Mouse (Mus musculus) left cerebral cortex, adult 2 months (tissue): Measurements from ENCODE around the gene Dthd1. TPM values are rescaled to one million over a fixed set of nuclear protein-coding genes. Genes with fewer than 3 reads are reported as not detected.

Experiments used
- DNase-seq, 2 experiments: peaks; one replicate each; pipeline ENCODE4 v3.0.0; 2021 to 2022; ENCODE audit warnings: low spot score in 2 of 2, mixed read lengths in 1 of 2; ENCODE audit errors: extremely low spot score in 1 of 2
- H3K27ac ChIP-seq: fragments of 200-600 bp; 2 replicates; pipeline ENCODE4 v1.8.1; 2022
- H3K4me3 ChIP-seq: fragments of 200-600 bp; 2 replicates; pipeline ENCODE4 v1.8.1; 2022
- CTCF ChIP-seq: fragments of 200-600 bp; IDR thresholded peaks from 2 replicates; pipeline ENCODE4 v1.8.1; 2022; ENCODE audit warnings: antibody characterized with exemption, mild to moderate bottlenecking, moderate library complexity
- intact Hi-C: fragments of 180-260 bp; cut with DNase I; formaldehyde crosslinking; loops from one replicate; pipeline ENCODE4 v1.15.1; 2025
- total RNA-seq, 2 experiments: library from RNA; stranded (reverse); gene quantifications; 2 replicates each; pipeline ENCODE4 v1.2.3; 2021

Gene Dthd1
- total RNA-seq, 2 experiments from 2014 or later: not detected

DNA sequence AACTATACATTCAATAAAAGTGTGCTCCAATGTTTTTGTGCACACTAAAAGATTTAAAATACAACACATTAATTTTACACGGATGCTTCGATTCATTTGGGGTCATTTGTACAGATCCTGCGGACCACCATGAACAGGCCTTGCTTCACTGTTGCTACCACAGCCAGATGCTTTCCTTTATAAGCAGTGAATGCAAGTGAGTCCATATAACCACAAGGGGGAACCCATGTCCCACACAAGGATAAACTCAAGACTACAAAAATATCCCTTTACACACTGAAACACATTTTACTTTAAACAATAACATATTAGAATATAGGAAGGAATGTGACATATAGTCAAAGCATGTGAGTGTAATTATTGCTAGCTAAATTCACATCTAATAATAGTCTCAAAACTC lies 81.7 kb downstream of the Dthd1 start:
- TF ChIP-seq CTCF: peak; percentile 84
- intact Hi-C loops: loop anchor here (2.0 to 10.0 kb wide), 2 partner anchors 991 to 1199 kb away; partner anchors contain the start of gene Pgm2
- peak in 1 of 2 experiments; percentile 36 for DNase-seq
- no peak overlapping the region for H3K27ac ChIP-seq
- no peak overlapping the region for H3K4me3 ChIP-seq

DNA sequence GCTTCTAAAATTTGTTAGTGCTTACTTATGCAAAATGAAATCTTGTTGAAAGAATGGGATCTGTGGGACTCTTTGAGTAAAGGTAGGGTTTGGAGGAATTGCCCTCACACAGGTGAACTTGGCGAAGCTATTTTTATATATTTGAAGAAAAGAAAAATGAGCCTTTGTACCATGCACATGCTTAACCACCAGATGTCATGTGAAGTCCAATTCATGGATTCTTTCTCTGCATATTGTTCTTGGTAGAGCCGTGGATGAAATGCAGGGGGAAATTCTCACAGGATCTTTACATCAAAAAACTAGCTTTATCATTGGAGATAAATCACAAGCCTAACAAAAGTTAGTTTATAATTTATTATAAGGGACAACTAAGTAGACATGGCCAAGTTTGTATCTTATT lies 93.3 kb downstream of the Dthd1 start:
- TF ChIP-seq CTCF: peak; percentile 59
- intact Hi-C loops: loop anchor here (5.0 kb wide), 1 partner anchor 740 kb away; the partner anchor contains the start of gene Nwd2

DNA sequence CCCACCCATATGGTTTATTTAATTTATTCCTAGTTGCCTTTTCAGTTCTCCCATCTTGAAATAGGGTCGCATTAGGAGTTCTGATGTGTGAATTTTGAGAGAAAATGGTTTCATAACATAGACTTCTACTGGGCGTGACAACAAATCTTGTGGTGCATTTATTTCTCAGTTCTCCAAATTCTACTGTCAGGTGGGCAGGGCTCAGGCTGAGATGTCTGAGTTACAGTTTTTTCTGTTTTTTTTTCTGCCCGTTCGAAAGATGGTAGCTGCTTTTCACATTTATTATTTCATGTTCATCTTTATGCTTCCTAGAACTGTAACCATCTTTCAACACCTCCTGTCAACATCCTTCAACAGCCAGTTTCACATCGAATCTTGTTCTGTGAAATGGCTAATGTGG lies 95.5 kb downstream of the Dthd1 start:
- no peak for DNase-seq
- TF ChIP-seq CTCF: no peak
- intact Hi-C loops: loop anchor here (5.0 kb wide), 1 partner anchor 738 kb away; the partner anchor contains the start of gene Nwd2

More for the DNA sequence above, 93.3 kb downstream of the Dthd1 start:
- no peak overlapping the region for H3K4me3 ChIP-seq
- H3K27ac ChIP-seq: no peak overlapping the region
- no peak for DNase-seq

DNA sequence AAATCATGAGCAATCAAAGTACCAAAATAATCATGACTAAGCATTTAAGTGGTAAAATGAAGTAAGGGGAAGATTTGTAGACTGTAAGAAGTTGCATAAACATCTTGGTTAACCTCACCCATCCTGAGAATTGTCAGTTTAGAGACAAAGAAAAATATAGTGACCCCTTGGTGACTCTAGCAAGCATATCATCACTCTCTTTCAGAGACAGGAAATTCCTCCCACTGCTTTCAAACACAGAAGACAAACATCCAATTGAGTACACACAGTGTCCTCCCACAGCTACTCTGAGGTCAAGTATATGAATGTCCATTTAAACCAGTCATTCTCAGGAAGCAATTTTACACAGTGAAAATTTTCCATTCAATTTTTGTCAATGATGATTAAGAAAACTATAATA lies 111.0 kb downstream of the Dthd1 start:
- H3K4me3 ChIP-seq: no peak overlapping the region
- no peak for TF ChIP-seq CTCF
- no peak overlapping the region for H3K27ac ChIP-seq
- intact Hi-C loops: no loop called here
- no peak for DNase-seq

More for the DNA sequence above, 95.5 kb downstream of the Dthd1 start:
- Histone ChIP-seq H3K4me3 (no peak overlapping the region), H3K27ac (no peak overlapping the region)

Other genes starting within 250 kb of the Dthd1 start
- 10 to 100 TPM; 64.7 to 73.6 TPM for gene Arap2, start 47.7 kb upstream of the Dthd1 start, total RNA-seq